Mouse (Mus musculus) NIH3T3 (cell line): Measurements from ENCODE around the gene Iqce.

Experiments
- DNase-seq: peaks from one replicate; pipeline ENCODE4 v3.0.0-alpha.2; 2012; ENCODE audit warnings: low read depth

The Iqce gene

GRCm38 (mm10) chr5:140702103-140702513 lies at the start of gene Iqce:
Gene Iqce, minus strand, starts transcription at chr5:140702378.
- peak; percentile 97 for DNase-seq

- peak; percentile 57 for DNase-seq
Measured at GRCm38 (mm10) chr5:140750925-140751324, 48.7 kb upstream of the Iqce start.

GRCm38 (mm10) chr5:140749062-140749875 lies 47.1 kb upstream of the Iqce start:
- DNase-seq = peak; percentile 89

- peak; percentile 20 for DNase-seq
Measured at GRCm38 (mm10) chr5:140748425-140748824, 46.2 kb upstream of the Iqce start.

GRCm38 (mm10) chr5:140743706-140744131 lies 41.5 kb upstream of the Iqce start:
- DNase-seq = peak; percentile 31

GRCm38 (mm10) chr5:140741877-140742276 lies 39.7 kb upstream of the Iqce start:
- DNase-seq = peak; percentile 57

- DNase-seq = no peak
Measured at GRCm38 (mm10) chr5:140741040-140741439, 38.9 kb upstream of the Iqce start.

- DNase-seq = no peak
Measured at GRCm38 (mm10) chr5:140739813-140740212, 37.6 kb upstream of the Iqce start.

GRCm38 (mm10) chr5:140736166-140736565 lies 34.0 kb upstream of the Iqce start:
- DNase-seq = no peak

GRCm38 (mm10) chr5:140735297-140735696 lies 33.1 kb upstream of the Iqce start:
- no peak for DNase-seq

GRCm38 (mm10) chr5:140733336-140733735 lies 31.2 kb upstream of the Iqce start:
- no peak for DNase-seq

- DNase-seq = peak; percentile 29
Measured at GRCm38 (mm10) chr5:140732195-140732594, 30.0 kb upstream of the Iqce start.

- DNase-seq = no peak
Measured at GRCm38 (mm10) chr5:140731040-140731797, 29.0 kb upstream of the Iqce start.

- no peak for DNase-seq
Measured at GRCm38 (mm10) chr5:140726946-140727740, 25.0 kb upstream of the Iqce start.

GRCm38 (mm10) chr5:140726062-140726839 lies 24.1 kb upstream of the Iqce start:
- peak; percentile 31 for DNase-seq

- no peak for DNase-seq
Measured at GRCm38 (mm10) chr5:140723822-140724221, 21.6 kb upstream of the Iqce start, which contains the start of gene Amz1. Gene Amz1, plus strand, starts transcription at chr5:140724127.

- peak; percentile 20 for DNase-seq
Measured at GRCm38 (mm10) chr5:140722121-140722520, 19.9 kb upstream of the Iqce start.

GRCm38 (mm10) chr5:140720773-140721172 lies 18.6 kb upstream of the Iqce start:
- DNase-seq = no peak

- DNase-seq = peak; percentile 20
Measured at GRCm38 (mm10) chr5:140711040-140711439, 8.9 kb upstream of the Iqce start.

GRCm38 (mm10) chr5:140710315-140710714 lies 8.1 kb upstream of the Iqce start:
- DNase-seq = no peak

GRCm38 (mm10) chr5:140705501-140706171 lies 3.5 kb upstream of the Iqce start:
- DNase-seq = peak; percentile 24
